Mouse (Mus musculus): ENCODE measurements at regions not wholly inside any gene's neighbourhood (a gene's known extent, or its start where the extent isn't known, plus 50 kb on each side); places are given as distances from the start of the nearest gene placed in this dataset.
A peak's percentile ranks its signal among the peaks of the same experiment; 100 is the strongest.

GRCm38 (mm10) chr7:40214395-40214794 is 683.7 kb upstream of the Vstm2b start:
- Histone ChIP-seq H3K9ac (replicated peaks; ENCODE audit: low read depth, low read length) (no peak overlapping the region), H3K27me3 (replicated peaks; ENCODE audit: control insufficient read depth, insufficient read depth, low read length) (no peaks in the 10 kb centered on the region), H3K36me3 (ENCODE audit: control insufficient read depth, insufficient read depth) (no peaks in the 10 kb centered on the region), H3K4me2 (ENCODE audit: low read length) (no peak overlapping the region), H3K27ac (ENCODE audit: low read length) (no peak overlapping the region), H3K9me3 (ENCODE audit: control insufficient read depth, low read length) (no peaks in the 10 kb centered on the region), H3K4me3 (replicated peaks; ENCODE audit: low read length) (no peak overlapping the region), H3K4me1 (replicated peaks; ENCODE audit: control insufficient read depth, insufficient read depth, low read length) (no peaks in the 10 kb centered on the region)
- ATAC-seq = no peak
- 56% methylated on average over 4 of the region's 4 CpGs for whole genome bisulfite sequencing

GRCm38 (mm10) chr7:40215271-40215670 is 682.9 kb upstream of the Vstm2b start:
- Histone ChIP-seq H3K4me3 (replicated peaks; ENCODE audit: low read length) (no peak overlapping the region), H3K36me3 (ENCODE audit: control insufficient read depth, insufficient read depth) (no peaks in the 10 kb centered on the region), H3K9ac (replicated peaks; ENCODE audit: low read depth, low read length) (no peak overlapping the region), H3K4me2 (ENCODE audit: low read length) (no peak overlapping the region), H3K27me3 (replicated peaks; ENCODE audit: control insufficient read depth, insufficient read depth, low read length) (no peaks in the 10 kb centered on the region), H3K27ac (ENCODE audit: low read length) (no peak overlapping the region), H3K9me3 (ENCODE audit: control insufficient read depth, low read length) (no peaks in the 10 kb centered on the region), H3K4me1 (replicated peaks; ENCODE audit: control insufficient read depth, insufficient read depth, low read length) (no peaks in the 10 kb centered on the region)
- no peak for ATAC-seq
- WGBS = 85% methylated on average over 2 of the region's 2 CpGs

- no peak overlapping the region for H3K9ac ChIP-seq (replicated peaks; ENCODE audit: low read depth, low read length)
- H3K36me3 ChIP-seq (ENCODE audit: control insufficient read depth, insufficient read depth) = no peaks in the 10 kb centered on the region
- WGBS = 82% methylated on average over 4 of the region's 4 CpGs
- no peak overlapping the region for H3K4me2 ChIP-seq (ENCODE audit: low read length)
- no peaks in the 10 kb centered on the region for H3K27me3 ChIP-seq (replicated peaks; ENCODE audit: control insufficient read depth, insufficient read depth, low read length)
- no peak for ATAC-seq
- H3K4me1 ChIP-seq (replicated peaks; ENCODE audit: control insufficient read depth, insufficient read depth, low read length) = no peaks in the 10 kb centered on the region
- H3K4me3 ChIP-seq (replicated peaks; ENCODE audit: low read length) = no peak overlapping the region
- no peak overlapping the region for H3K27ac ChIP-seq (ENCODE audit: low read length)
- H3K9me3 ChIP-seq (ENCODE audit: control insufficient read depth, low read length) = no peaks in the 10 kb centered on the region
Observed at GRCm38 (mm10) chr7:40220549-40220948, 677.6 kb upstream of the Vstm2b start.

GRCm38 (mm10) chr7:40245188-40245587 is 652.9 kb upstream of the Vstm2b start:
- no peak for ATAC-seq
- no peak overlapping the region for H3K4me2 ChIP-seq (ENCODE audit: low read length)
- WGBS = 84% methylated on average over 8 of the region's 8 CpGs
- H3K4me1 ChIP-seq (replicated peaks; ENCODE audit: control insufficient read depth, insufficient read depth, low read length) = no peaks in the 10 kb centered on the region
- no peaks in the 10 kb centered on the region for H3K27me3 ChIP-seq (replicated peaks; ENCODE audit: control insufficient read depth, insufficient read depth, low read length)
- no peak overlapping the region for H3K27ac ChIP-seq (ENCODE audit: low read length)
- no peaks in the 10 kb centered on the region for H3K36me3 ChIP-seq (ENCODE audit: control insufficient read depth, insufficient read depth)
- no peaks in the 10 kb centered on the region for H3K9me3 ChIP-seq (ENCODE audit: control insufficient read depth, low read length)
- H3K4me3 ChIP-seq (replicated peaks; ENCODE audit: low read length) = no peak overlapping the region
- no peak overlapping the region for H3K9ac ChIP-seq (replicated peaks; ENCODE audit: low read depth, low read length)

- WGBS = 97% methylated on average over 2 of the region's 2 CpGs
- Histone ChIP-seq H3K27me3 (replicated peaks; ENCODE audit: control insufficient read depth, insufficient read depth, low read length) (no peaks in the 10 kb centered on the region), H3K4me3 (replicated peaks; ENCODE audit: low read length) (no peak overlapping the region), H3K9me3 (ENCODE audit: control insufficient read depth, low read length) (no peaks in the 10 kb centered on the region), H3K4me1 (replicated peaks; ENCODE audit: control insufficient read depth, insufficient read depth, low read length) (no peaks in the 10 kb centered on the region), H3K4me2 (ENCODE audit: low read length) (no peak overlapping the region), H3K36me3 (ENCODE audit: control insufficient read depth, insufficient read depth) (no peaks in the 10 kb centered on the region), H3K9ac (replicated peaks; ENCODE audit: low read depth, low read length) (no peak overlapping the region), H3K27ac (ENCODE audit: low read length) (no peak overlapping the region)
- no peak for ATAC-seq
Observed at GRCm38 (mm10) chr7:40248521-40248920, 649.6 kb upstream of the Vstm2b start.

- Histone ChIP-seq H3K36me3 (ENCODE audit: control insufficient read depth, insufficient read depth) (no peaks in the 10 kb centered on the region), H3K4me2 (ENCODE audit: low read length) (no peak overlapping the region), H3K27me3 (replicated peaks; ENCODE audit: control insufficient read depth, insufficient read depth, low read length) (no peaks in the 10 kb centered on the region), H3K9me3 (ENCODE audit: control insufficient read depth, low read length) (no peaks in the 10 kb centered on the region), H3K4me3 (replicated peaks; ENCODE audit: low read length) (no peak overlapping the region), H3K27ac (ENCODE audit: low read length) (no peak overlapping the region), H3K4me1 (replicated peaks; ENCODE audit: control insufficient read depth, insufficient read depth, low read length) (0 out of 2 replicates have a peak, but pooled peaks cover 3% of the 10 kb centered on the region), H3K9ac (replicated peaks; ENCODE audit: low read depth, low read length) (no peak overlapping the region)
- WGBS = 66% methylated on average over 2 of the region's 2 CpGs
- no peak for ATAC-seq
Observed at GRCm38 (mm10) chr7:40253486-40253885, 644.6 kb upstream of the Vstm2b start.

- 56% methylated on average over 1 of the region's 1 CpGs for WGBS
Observed at GRCm38 (mm10) chr7:40257733-40258376, 640.3 kb upstream of the Vstm2b start.

GRCm38 (mm10) chr7:40258377-40258739 is 639.8 kb upstream of the Vstm2b start:
- no peaks in the 10 kb centered on the region for H3K9me3 ChIP-seq (ENCODE audit: control insufficient read depth, low read length)
- H3K36me3 ChIP-seq (ENCODE audit: control insufficient read depth, insufficient read depth) = no peaks in the 10 kb centered on the region
- no peak overlapping the region for H3K4me3 ChIP-seq (replicated peaks; ENCODE audit: low read length)
- WGBS = 52% methylated on average over 6 of the region's 6 CpGs
- no peak overlapping the region for H3K27ac ChIP-seq (ENCODE audit: low read length)
- no peak overlapping the region for H3K9ac ChIP-seq (replicated peaks; ENCODE audit: low read depth, low read length)
- H3K4me1 ChIP-seq (replicated peaks; ENCODE audit: control insufficient read depth, insufficient read depth, low read length) = 0 out of 2 replicates have a peak, but pooled peaks cover 3% of the 10 kb centered on the region
- H3K4me2 ChIP-seq (ENCODE audit: low read length) = no peak overlapping the region
- H3K27me3 ChIP-seq (replicated peaks; ENCODE audit: control insufficient read depth, insufficient read depth, low read length) = no peaks in the 10 kb centered on the region
- no peak for ATAC-seq

More at GRCm38 (mm10) chr7:40257733-40258376, 640.3 kb upstream of the Vstm2b start:
- Histone ChIP-seq H3K4me1 (replicated peaks; ENCODE audit: control insufficient read depth, insufficient read depth, low read length) (0 out of 2 replicates have a peak, but pooled peaks cover 3% of the 10 kb centered on the region), H3K36me3 (ENCODE audit: control insufficient read depth, insufficient read depth) (no peaks in the 10 kb centered on the region), H3K4me3 (replicated peaks; ENCODE audit: low read length) (no peak overlapping the region), H3K9ac (replicated peaks; ENCODE audit: low read depth, low read length) (no peak overlapping the region), H3K27ac (ENCODE audit: low read length) (no peak overlapping the region), H3K9me3 (ENCODE audit: control insufficient read depth, low read length) (no peaks in the 10 kb centered on the region), H3K4me2 (ENCODE audit: low read length) (no peak overlapping the region), H3K27me3 (replicated peaks; ENCODE audit: control insufficient read depth, insufficient read depth, low read length) (no peaks in the 10 kb centered on the region)
- ATAC-seq = no peak

- Histone ChIP-seq H3K9me3 (ENCODE audit: control insufficient read depth, low read length) (no peaks in the 10 kb centered on the region), H3K4me2 (ENCODE audit: low read length) (no peak overlapping the region), H3K36me3 (ENCODE audit: control insufficient read depth, insufficient read depth) (no peaks in the 10 kb centered on the region), H3K27ac (ENCODE audit: low read length) (no peak overlapping the region), H3K4me1 (replicated peaks; ENCODE audit: control insufficient read depth, insufficient read depth, low read length) (no peaks in the 10 kb centered on the region), H3K27me3 (replicated peaks; ENCODE audit: control insufficient read depth, insufficient read depth, low read length) (no peaks in the 10 kb centered on the region), H3K4me3 (replicated peaks; ENCODE audit: low read length) (no peak overlapping the region), H3K9ac (replicated peaks; ENCODE audit: low read depth, low read length) (no peak overlapping the region)
- WGBS = 21% methylated on average over 2 of the region's 2 CpGs
- ATAC-seq = peak; percentile 77
Observed at GRCm38 (mm10) chr7:40273459-40274072, 624.6 kb upstream of the Vstm2b start.

All from forebrain, embryonic 16.5 days (tissue).